ENCODE assay signal across 36 mouse cellular contexts in the genomic region with DNA sequence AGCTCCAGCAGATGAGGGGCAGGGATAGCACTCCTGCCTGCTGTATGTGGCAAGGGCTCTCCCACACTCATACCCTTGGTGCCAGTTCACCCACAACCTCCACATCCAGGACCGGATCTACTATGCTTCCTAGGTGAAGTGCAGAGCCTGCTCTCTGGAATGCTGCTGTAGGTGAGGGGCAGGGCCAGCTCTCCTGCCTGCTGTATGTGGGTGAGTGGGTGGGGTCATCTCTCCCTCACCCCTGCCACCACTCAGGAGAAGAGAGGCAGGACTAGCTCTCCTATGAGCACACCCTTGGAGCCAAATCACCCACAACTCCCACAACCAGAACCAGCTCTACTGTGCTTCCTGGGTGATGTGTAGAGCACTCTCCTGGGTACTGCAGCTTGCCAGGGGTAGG. TPM values are rescaled to one million over a fixed set of nuclear protein-coding genes. Genes with fewer than 3 reads are reported as not detected.
"Had no signal": no experiment of that assay in that cellular context is flagged by ENCODE, and none has a peak within 500 bp of the region (broad histone marks: within the 10 kb centered on the region; RNA-seq: fewer than 3 reads in every experiment).

No protein-coding gene starts in this region.

- ATAC-seq: hindbrain, embryonic 16.5 days; hindbrain, postnatal 0 days; inflammation-experienced regulatory T-cells, adult 6 months; intestine, embryonic 15.5 days; intestine, embryonic 16.5 days; intestine, postnatal 0 days had no signal

- DNase-seq: heart, postnatal 10 days; heart, postnatal 14 days; heart, postnatal 36 days; heart, postnatal 4 days; kidney, adult 11 months; kidney, adult 18-20 months; kidney, adult 2 months; kidney, adult 8-10 months; kidney, adult 9 months; kidney, postnatal 10 days; kidney, postnatal 14 days; kidney, postnatal 25 days; kidney, postnatal 36 days; kidney, postnatal 4 days; layer of hippocampus, adult 9-11 months; layer of hippocampus, postnatal 36 days had no signal

- H3K4me3 ChIP-seq: heart, embryonic 10.5 days; heart, embryonic 12.5 days; heart, embryonic 13.5 days; heart, embryonic 15.5 days; hindbrain, embryonic 10.5 days; hindbrain, embryonic 12.5 days; hindbrain, embryonic 13.5 days; hindbrain, embryonic 15.5 days; intestine, embryonic 15.5 days; kidney, embryonic 15.5 days; layer of hippocampus, adult 2 months had no signal

- H3K4me2 ChIP-seq: heart, embryonic 11.5 days; heart, embryonic 12.5 days; heart, embryonic 13.5 days; heart, embryonic 15.5 days; hindbrain, embryonic 12.5 days; hindbrain, embryonic 13.5 days; hindbrain, embryonic 14.5 days; hindbrain, embryonic 15.5 days; intestine, embryonic 15.5 days; kidney, embryonic 15.5 days had no signal

- H3K9me3 ChIP-seq: heart, embryonic 10.5 days; heart, embryonic 12.5 days; heart, embryonic 13.5 days; heart, embryonic 15.5 days; hindbrain, embryonic 10.5 days; hindbrain, embryonic 12.5 days; hindbrain, embryonic 13.5 days; hindbrain, embryonic 15.5 days; intestine, embryonic 15.5 days; kidney, embryonic 15.5 days had no signal

- H3K9ac ChIP-seq: heart, embryonic 12.5 days; heart, embryonic 13.5 days; heart, embryonic 15.5 days; hindbrain, embryonic 12.5 days; hindbrain, embryonic 13.5 days; hindbrain, embryonic 14.5 days; hindbrain, embryonic 15.5 days; intestine, embryonic 15.5 days; kidney, embryonic 15.5 days had no signal

- H3K27ac ChIP-seq: heart, embryonic 10.5 days; heart, embryonic 13.5 days; heart, embryonic 15.5 days; hindbrain, embryonic 10.5 days; hindbrain, embryonic 12.5 days; hindbrain, embryonic 13.5 days; hindbrain, embryonic 14.5 days; hindbrain, embryonic 15.5 days; hindbrain, postnatal 0 days; intestine, embryonic 15.5 days; kidney, embryonic 15.5 days; kidney, postnatal 0 days; layer of hippocampus, adult 2 months had no signal

- H3K36me3 ChIP-seq: heart, embryonic 10.5 days; heart, embryonic 12.5 days; heart, embryonic 13.5 days; heart, embryonic 15.5 days; hindbrain, embryonic 10.5 days; hindbrain, embryonic 12.5 days; hindbrain, embryonic 13.5 days; hindbrain, embryonic 15.5 days; intestine, embryonic 15.5 days; kidney, embryonic 15.5 days had no signal

RNA-seq across cellular contexts. Expression of gene Itga11, which starts 2.5 kb away (rescaled TPM):
- total RNA-seq: hematopoietic stem cell, adult 5-6 weeks had no signal
